Mouse (Mus musculus) lung, embryonic 16.5 days (tissue): Measurements from ENCODE around the gene Olfr273. TPM values are rescaled to one million over a fixed set of nuclear protein-coding genes. Genes with fewer than 3 reads are reported as not detected.
"Not testable (repeated sequence)": the region's sequence is repeated elsewhere in the genome, so short reads cannot be mapped to it uniquely, and the experiment has no call there.

ENCODE experiments used
- ATAC-seq: fragments of 200-750 bp; cut with Nextera tagmentation; 2 replicates; pipeline ENCODE4 v1.8.0; 2017; ENCODE audit warnings: low read depth, mild to moderate bottlenecking, moderate library complexity
- H3K27ac ChIP-seq: fragments of 300-500 bp; sonication (generic); 2 replicates; pipeline ENCODE4 v1.5.1; 2014; ENCODE audit warnings: mild to moderate bottlenecking, control low read depth, low read length
- H3K27me3 ChIP-seq: fragments of 300-500 bp; sonication (generic); 2 replicates; pipeline ENCODE4 v1.6.1; 2014; ENCODE audit warnings: low read depth, low read length, mixed read lengths; ENCODE audit not compliant: control insufficient read depth, insufficient read depth
- H3K36me3 ChIP-seq: fragments of 300-500 bp; sonication (generic); 2 replicates; pipeline ENCODE4 v1.6.1; 2014; ENCODE audit warnings: low read length; ENCODE audit not compliant: control insufficient read depth, insufficient read depth
- H3K4me1 ChIP-seq: fragments of 300-500 bp; sonication (generic); replicated peaks from 2 replicates; pipeline ENCODE4 v1.6.1; 2014; ENCODE audit warnings: low read length, mixed read lengths; ENCODE audit not compliant: control insufficient read depth, insufficient read depth
- H3K4me2 ChIP-seq: fragments of 300-500 bp; sonication (generic); 2 replicates; pipeline ENCODE4 v1.6.1; 2014; ENCODE audit warnings: low read depth, low read length, control low read depth
- H3K4me3 ChIP-seq: fragments of 300-500 bp; sonication (generic); 2 replicates; pipeline ENCODE4 v1.5.1; 2014; ENCODE audit warnings: mild to moderate bottlenecking, low read length, control low read depth
- H3K9ac ChIP-seq: fragments of 300-500 bp; sonication (generic); 2 replicates; pipeline ENCODE4 v1.6.1; 2014; ENCODE audit warnings: low read length, control low read depth
- H3K9me3 ChIP-seq: fragments of 300-500 bp; sonication (generic); 2 replicates; pipeline ENCODE4 v1.6.1; 2016; ENCODE audit warnings: low read length; ENCODE audit not compliant: control insufficient read depth
- WGBS: fragments of 180-500 bp; shearing (Covaris S2); extraction: QIAGEN DNeasy Blood & Tissue Kit; methylation state at CpG from one replicate; pipeline ENCODE4 v1.1.7; 2014; 5-methylcytosine and 5-hydroxymethylcytosine counted together
- polyA plus RNA-seq: library from polyadenylated mRNA; unstranded; fragments of >200 nt; fragmentation: Nextera tagmentation; extraction: Ambion mirVana; gene quantifications from 2 replicates; pipeline ENCODE4 v1.2.1, GENCODE M21; 2015

Gene Olfr273
- polyA plus RNA-seq, result not detected in 2 replicates

GRCm38 (mm10) chr4:52859136-52859535, at the start of gene Olfr273:
TSS of gene Olfr273 (minus strand) at chr4:52859236.
- Histone ChIP-seq H3K27me3 (no peaks in the 10 kb centered on the region), H3K9me3 (no peaks in the 10 kb centered on the region), H3K4me1 (no peaks in the 10 kb centered on the region), H3K4me2 (no peak within 1 kb of the TSS), H3K9ac (no peak within 1 kb of the TSS), H3K36me3 (no peaks in the 10 kb centered on the region), H3K27ac (no peak within 1 kb of the TSS), H3K4me3 (no peak within 1 kb of the TSS)
- ATAC-seq, result no peak
- 77% methylated on average over 1 of the region's 1 CpGs for WGBS

- Histone ChIP-seq H3K9me3 (no peaks in the 10 kb centered on the region), H3K27me3 (no peaks in the 10 kb centered on the region), H3K4me1 (no peaks in the 10 kb centered on the region), H3K4me3 (no peak overlapping the region), H3K9ac (no peak overlapping the region), H3K4me2 (no peak overlapping the region), H3K36me3 (no peaks in the 10 kb centered on the region), H3K27ac (no peak overlapping the region)
- no peak for ATAC-seq
- WGBS, result 87% methylated on average over 9 of the region's 9 CpGs
Measured at GRCm38 (mm10) chr4:52864156-52864555, 5.1 kb upstream of the Olfr273 start.

GRCm38 (mm10) chr4:52849672-52850071, 9.4 kb downstream of the Olfr273 start:
- Histone ChIP-seq H3K9ac (no peak overlapping the region), H3K9me3 (no peaks in the 10 kb centered on the region), H3K4me3 (no peak overlapping the region), H3K27me3 (no peaks in the 10 kb centered on the region), H3K4me2 (no peak overlapping the region), H3K36me3 (no peaks in the 10 kb centered on the region), H3K27ac (no peak overlapping the region), H3K4me1 (no peaks in the 10 kb centered on the region)
- ATAC-seq, result no peak
- WGBS, result 78% methylated on average over 5 of the region's 5 CpGs

GRCm38 (mm10) chr4:52849039-52849635, 9.9 kb downstream of the Olfr273 start:
- 48% methylated on average over 4 of the region's 4 CpGs for WGBS
- Histone ChIP-seq H3K4me3 (no peak overlapping the region), H3K4me2 (no peak overlapping the region), H3K36me3 (no peaks in the 10 kb centered on the region), H3K9ac (no peak overlapping the region), H3K27me3 (no peaks in the 10 kb centered on the region), H3K9me3 (no peaks in the 10 kb centered on the region), H3K27ac (no peak overlapping the region), H3K4me1 (no peaks in the 10 kb centered on the region)
- no peak for ATAC-seq

GRCm38 (mm10) chr4:52845411-52845810, 13.6 kb downstream of the Olfr273 start:
- H3K36me3 ChIP-seq, H3K4me1 ChIP-seq, ATAC-seq, H3K4me2 ChIP-seq, H3K27ac ChIP-seq, H3K27me3 ChIP-seq, H3K9me3 ChIP-seq, H3K4me3 ChIP-seq, H3K9ac ChIP-seq: not testable (repeated sequence)
- 22% methylated on average over 1 of the region's 1 CpGs for WGBS

- no peaks in the 10 kb centered on the region for H3K36me3 ChIP-seq
- no peak overlapping the region for H3K4me2 ChIP-seq
- H3K27ac ChIP-seq, result no peak overlapping the region
- no peaks in the 10 kb centered on the region for H3K27me3 ChIP-seq
- H3K4me1 ChIP-seq, result no peaks in the 10 kb centered on the region
- ATAC-seq, result no peak
- H3K9ac ChIP-seq, result no peak overlapping the region
- H3K9me3 ChIP-seq, result no peaks in the 10 kb centered on the region
- 93% methylated on average over 11 of the region's 11 CpGs for WGBS
- no peak overlapping the region for H3K4me3 ChIP-seq
Measured at GRCm38 (mm10) chr4:52821375-52821774, 37.7 kb downstream of the Olfr273 start.

GRCm38 (mm10) chr4:52814304-52814703, 44.7 kb downstream of the Olfr273 start, which contains the start of gene Olfr275:
TSS of gene Olfr275 (plus strand) at chr4:52814604.
- Histone ChIP-seq H3K36me3 (no peaks in the 10 kb centered on the region), H3K27ac (no peak within 1 kb of the TSS), H3K9me3 (no peaks in the 10 kb centered on the region), H3K4me3 (no peak within 1 kb of the TSS), H3K4me2 (no peak within 1 kb of the TSS), H3K9ac (no peak within 1 kb of the TSS), H3K27me3 (no peaks in the 10 kb centered on the region), H3K4me1 (no peaks in the 10 kb centered on the region)
- WGBS, result 81% methylated on average over 2 of the region's 2 CpGs
- no peak for ATAC-seq

GRCm38 (mm10) chr4:52811871-52812270, 47.2 kb downstream of the Olfr273 start:
- Histone ChIP-seq H3K27me3 (no peaks in the 10 kb centered on the region), H3K36me3 (no peaks in the 10 kb centered on the region), H3K4me3 (no peak overlapping the region), H3K9me3 (no peaks in the 10 kb centered on the region), H3K9ac (no peak overlapping the region), H3K4me2 (no peak overlapping the region), H3K4me1 (no peaks in the 10 kb centered on the region), H3K27ac (no peak overlapping the region)
- WGBS, result 23% methylated on average over 2 of the region's 2 CpGs
- no peak for ATAC-seq
